Mouse (Mus musculus) liver, embryonic 14.5 days (tissue): ENCODE results near the gene Tyw5. TPM values are rescaled to one million over a fixed set of nuclear protein-coding genes. Genes with fewer than 3 reads are reported as not detected.
A peak's percentile ranks its signal among the peaks of the same experiment; 100 is the strongest.

Experiments
- ATAC-seq: fragments of 200-750 bp; cut with Nextera tagmentation; 2 replicates; pipeline ENCODE4 v1.8.0; 2017; ENCODE audit warnings: moderate number of reproducible peaks, mild to moderate bottlenecking, moderate library complexity; ENCODE audit not compliant: insufficient read depth
- DNase-seq, 3 experiments: peaks; one replicate each; pipeline ENCODE4 v3.0.0-alpha.2; 2012 to 2013; ENCODE audit warnings: low read depth in 3 of 3, low spot score in 3 of 3
- H3K27ac ChIP-seq: fragments of 300-500 bp; sonication (generic); 2 replicates; pipeline ENCODE4 v1.5.1; 2014; ENCODE audit warnings: moderate library complexity, mild to moderate bottlenecking, control low read depth, inconsistent platforms
- H3K27me3 ChIP-seq: fragments of 300-500 bp; sonication (generic); 2 replicates; pipeline ENCODE4 v1.6.1; 2014; ENCODE audit warnings: mild to moderate bottlenecking, low read length, moderate library complexity; ENCODE audit not compliant: control insufficient read depth, insufficient read depth
- H3K36me3 ChIP-seq: fragments of 300-500 bp; sonication (generic); replicated peaks from 2 replicates; pipeline ENCODE4 v1.6.1; 2014; ENCODE audit warnings: low read depth; ENCODE audit not compliant: control insufficient read depth, insufficient read depth
- H3K4me1 ChIP-seq, 2 experiments: fragments of 200-500 bp in 1 of 2; fragments of 300-500 bp in 1 of 2; sonication (generic) in 1 of 2; replicated peaks; 2 replicates each; pipeline ENCODE4 v1.6.1; 2012 to 2014; ENCODE audit warnings: antibody characterized with exemption in 1 of 2, inconsistent platforms in 1 of 2, low read length in 1 of 2; ENCODE audit not compliant: control insufficient read depth in 2 of 2, insufficient read depth in 2 of 2
- H3K4me2 ChIP-seq: fragments of 300-500 bp; sonication (generic); 2 replicates; pipeline ENCODE4 v1.6.1; 2014; ENCODE audit warnings: low read depth, mild to moderate bottlenecking, control low read depth, moderate library complexity
- H3K4me3 ChIP-seq, 2 experiments: fragments of 200-500 bp in 1 of 2; fragments of 300-500 bp in 1 of 2; sonication (generic) in 1 of 2; 2 replicates each; pipeline ENCODE4 v1.5.1; 2012 to 2014; ENCODE audit warnings: low read depth in 2 of 2, low read length in 2 of 2, mild to moderate bottlenecking in 2 of 2, control low read depth in 1 of 2, inconsistent platforms in 1 of 2, moderate library complexity in 1 of 2; ENCODE audit not compliant: insufficient read depth in 1 of 2
- H3K9ac ChIP-seq: fragments of 300-500 bp; sonication (generic); replicated peaks from 2 replicates; pipeline ENCODE4 v1.6.1; 2014; ENCODE audit warnings: mild to moderate bottlenecking, control low read depth, moderate library complexity
- H3K9me3 ChIP-seq: fragments of 300-500 bp; sonication (generic); 2 replicates; pipeline ENCODE4 v1.6.1; 2016; ENCODE audit warnings: low read length, mixed read lengths; ENCODE audit not compliant: control insufficient read depth
- CTCF ChIP-seq: IDR thresholded peaks from 2 replicates; pipeline ENCODE4 v1.5.1; 2016; ENCODE audit warnings: antibody characterized with exemption, low read depth, control low read depth
- EP300 ChIP-seq: IDR thresholded peaks from 2 replicates; pipeline ENCODE4 v1.6.1; 2016; ENCODE audit warnings: antibody characterized with exemption, low read depth
- WGBS: fragments of 180-500 bp; shearing (Covaris S2); extraction: QIAGEN DNeasy Blood & Tissue Kit; methylation state at CpG from one replicate; pipeline ENCODE4 v1.1.7; 2014; ENCODE audit not compliant: insufficient replicate concordance; 5-methylcytosine and 5-hydroxymethylcytosine counted together
- polyA plus RNA-seq, 2 experiments: library from polyadenylated mRNA; depleted of rRNA in 1 of 2; stranded (reverse) in 1 of 2; unstranded in 1 of 2; fragments of >200 nt; fragmentation: Nextera tagmentation in 1 of 2; extraction: Ambion mirVana in 1 of 2; gene quantifications; 2 replicates each; pipeline versions ENCODE4 v1.2.1 to v1.2.3; 2012 to 2014

Gene Tyw5
- polyA plus RNA-seq, 2 experiments, result 9.2 to 11.4 TPM

- peak overlapping the region; percentile 89 for H3K9ac ChIP-seq
- peak overlapping the region; percentile 59 for H3K27ac ChIP-seq
- no peaks in the 10 kb centered on the region for H3K9me3 ChIP-seq
- TF ChIP-seq EP300 (no peak), CTCF (no peak)
- WGBS, result 36% methylated on average over 6 of the region's 6 CpGs
- DNase-seq (peak in 1 of 3 experiments; percentile 38), ATAC-seq (no peak)
- H3K36me3 ChIP-seq, result no peaks in the 10 kb centered on the region
- H3K4me1 ChIP-seq, result peaks cover 2 to 8% of the 10 kb centered on the region in 2 experiments; a peak in 3 of 4 replicates
- H3K27me3 ChIP-seq, result no peaks in the 10 kb centered on the region
- peak overlapping the region; percentile 56 to 92 for H3K4me3 ChIP-seq
- peak overlapping the region; percentile 82 for H3K4me2 ChIP-seq
Measured at GRCm38 (mm10) chr1:57376806-57377205, 30.1 kb downstream of the Tyw5 start.

DNA sequence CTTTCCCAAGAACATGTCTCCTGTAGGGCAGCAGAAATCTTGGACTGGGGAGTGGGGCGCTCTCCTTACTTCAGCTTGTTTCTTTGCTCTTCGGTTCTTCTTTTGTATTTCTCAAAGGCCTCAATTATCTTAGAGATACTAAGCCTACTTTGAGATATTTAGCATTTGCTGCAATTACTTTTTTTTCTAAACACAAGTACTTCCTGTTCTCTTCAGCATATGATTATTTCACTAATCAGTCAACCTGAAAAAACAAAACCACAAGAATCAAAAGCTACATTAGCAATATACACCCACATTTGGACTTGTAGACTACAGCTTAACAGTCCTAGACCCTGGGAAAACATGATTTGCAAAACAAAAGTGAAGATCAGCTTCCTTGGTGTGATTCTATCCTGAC is 31.6 kb downstream of the Tyw5 start:
- Histone ChIP-seq H3K4me2 (no peak overlapping the region), H3K4me1 (peaks cover 2 to 8% of the 10 kb centered on the region in 2 experiments; a peak in 3 of 4 replicates), H3K27me3 (no peaks in the 10 kb centered on the region), H3K36me3 (no peaks in the 10 kb centered on the region), H3K4me3 (no peak overlapping the region), H3K27ac (no peak overlapping the region), H3K9ac (no peak overlapping the region), H3K9me3 (no peaks in the 10 kb centered on the region)
- ATAC-seq (no peak), DNase-seq (no peak)
- no peak for TF ChIP-seq CTCF
- TF ChIP-seq EP300, result no peak
- WGBS, result 87% methylated on average over 2 of the region's 2 CpGs

DNA sequence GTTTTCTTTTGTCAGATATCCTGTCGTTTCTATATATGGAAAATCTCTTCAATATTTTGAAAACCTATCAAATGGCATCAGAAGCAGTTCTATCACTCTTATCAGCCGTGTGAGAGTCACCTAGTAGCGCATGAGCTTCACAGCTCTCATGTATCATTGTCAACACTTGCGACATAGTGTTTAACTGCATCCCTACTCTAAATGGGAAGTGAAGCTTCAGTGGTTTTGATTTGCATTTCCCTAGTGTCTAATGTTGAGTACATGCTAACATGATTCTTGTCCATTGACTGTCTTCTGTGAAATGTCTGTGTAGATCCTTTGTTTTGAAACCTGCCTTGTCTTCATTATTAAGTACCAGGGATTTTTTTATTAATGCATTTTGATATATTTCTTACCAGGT is 36.5 kb downstream of the Tyw5 start:
- no peak for TF ChIP-seq EP300
- no peak for TF ChIP-seq CTCF
- ATAC-seq, result no peak
- Histone ChIP-seq H3K9me3 (no peaks in the 10 kb centered on the region), H3K4me2 (no peak overlapping the region), H3K9ac (no peak overlapping the region), H3K36me3 (no peaks in the 10 kb centered on the region), H3K27me3 (no peaks in the 10 kb centered on the region), H3K4me3 (no peak overlapping the region), H3K27ac (no peak overlapping the region), H3K4me1 (no peaks in the 10 kb centered on the region)
- no peak for DNase-seq
- 51% methylated on average over 4 of the region's 4 CpGs for WGBS

- Histone ChIP-seq H3K9me3 (no peaks in the 10 kb centered on the region), H3K27ac (no peak overlapping the region), H3K4me2 (no peak overlapping the region), H3K36me3 (no peaks in the 10 kb centered on the region), H3K4me3 (no peak overlapping the region), H3K4me1 (no peaks in the 10 kb centered on the region), H3K9ac (no peak overlapping the region), H3K27me3 (no peaks in the 10 kb centered on the region)
- ATAC-seq, result no peak
- no peak for DNase-seq
- TF ChIP-seq CTCF, result no peak
- no peak for TF ChIP-seq EP300
- 65% methylated on average over 4 of the region's 4 CpGs for WGBS
Measured at GRCm38 (mm10) chr1:57369111-57369510, 37.8 kb downstream of the Tyw5 start.

DNA sequence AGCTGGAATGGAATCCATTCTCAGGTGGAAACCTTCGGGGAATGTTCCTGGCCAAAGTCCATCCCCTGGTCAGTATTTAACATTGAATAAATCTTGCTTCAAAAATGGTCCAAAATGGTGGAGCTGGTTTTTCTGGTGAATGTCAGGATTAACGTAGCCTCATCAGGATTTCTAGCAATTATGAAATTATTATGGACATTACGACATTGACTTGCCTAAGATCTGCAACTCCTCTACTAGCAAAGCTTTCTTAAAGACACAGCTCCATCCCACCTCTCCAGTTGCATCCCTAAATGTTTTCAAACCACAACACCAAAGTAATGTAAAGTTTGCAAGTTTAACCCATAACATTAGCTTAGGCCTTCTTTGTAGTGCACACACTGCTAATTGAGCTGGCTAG is 39.5 kb downstream of the Tyw5 start:
- no peaks in the 10 kb centered on the region for H3K36me3 ChIP-seq
- DNase-seq, result no peak
- no peak overlapping the region for H3K4me2 ChIP-seq
- TF ChIP-seq EP300, result no peak
- TF ChIP-seq CTCF, result no peak
- H3K4me3 ChIP-seq, result no peak overlapping the region
- no peak for ATAC-seq
- no peak overlapping the region for H3K27ac ChIP-seq
- H3K9ac ChIP-seq, result no peak overlapping the region
- 66% methylated on average over 3 of the region's 3 CpGs for WGBS
- H3K4me1 ChIP-seq, result no peaks in the 10 kb centered on the region
- H3K9me3 ChIP-seq, result no peaks in the 10 kb centered on the region
- no peaks in the 10 kb centered on the region for H3K27me3 ChIP-seq
